Mouse (Mus musculus) limb, embryonic 10.5 days (tissue): ENCODE results near the gene Cacna1e. TPM values are rescaled to one million over a fixed set of nuclear protein-coding genes. Genes with fewer than 3 reads are reported as not detected.

Experiments used
- DNase-seq: peaks from one replicate; pipeline ENCODE4 v3.0.0-alpha.2; 2017; ENCODE audit warnings: low spot score
- H3K27ac ChIP-seq: fragments of 300-500 bp; sonication (generic); 2 replicates; pipeline ENCODE4 v1.5.1; 2016; ENCODE audit warnings: mild to moderate bottlenecking
- H3K27me3 ChIP-seq: fragments of 300-500 bp; sonication (generic); 2 replicates; pipeline ENCODE4 v1.6.1; 2016; ENCODE audit warnings: low read depth, mild to moderate bottlenecking; ENCODE audit not compliant: poor library complexity, severe bottlenecking
- H3K36me3 ChIP-seq: fragments of 300-500 bp; sonication (generic); 2 replicates; pipeline ENCODE4 v1.6.1; 2016; ENCODE audit warnings: mild to moderate bottlenecking, moderate library complexity
- H3K4me1 ChIP-seq: fragments of 300-500 bp; sonication (generic); 2 replicates; pipeline ENCODE4 v1.6.1; 2016
- H3K4me3 ChIP-seq: fragments of 300-500 bp; sonication (generic); 2 replicates; pipeline ENCODE4 v1.5.1; 2016; ENCODE audit warnings: mild to moderate bottlenecking, moderate library complexity
- H3K9me3 ChIP-seq: fragments of 300-500 bp; sonication (generic); replicated peaks from 2 replicates; pipeline ENCODE4 v1.6.1; 2016; ENCODE audit warnings: mild to moderate bottlenecking
- WGBS: fragments of 180-500 bp; shearing (Covaris S2); methylation state at CpG from one replicate; pipeline ENCODE4 v1.1.7; 2016; 5-methylcytosine and 5-hydroxymethylcytosine counted together
- polyA plus RNA-seq: library from polyadenylated mRNA; unstranded; fragments of >200 nt; fragmentation: Nextera tagmentation; extraction: Ambion mirVana; gene quantifications from 2 replicates; pipeline ENCODE4 v1.2.1, GENCODE M21; 2016

The Cacna1e gene
- polyA plus RNA-seq, 1 experiment from 2014 or later: 0.06 TPM

DNA sequence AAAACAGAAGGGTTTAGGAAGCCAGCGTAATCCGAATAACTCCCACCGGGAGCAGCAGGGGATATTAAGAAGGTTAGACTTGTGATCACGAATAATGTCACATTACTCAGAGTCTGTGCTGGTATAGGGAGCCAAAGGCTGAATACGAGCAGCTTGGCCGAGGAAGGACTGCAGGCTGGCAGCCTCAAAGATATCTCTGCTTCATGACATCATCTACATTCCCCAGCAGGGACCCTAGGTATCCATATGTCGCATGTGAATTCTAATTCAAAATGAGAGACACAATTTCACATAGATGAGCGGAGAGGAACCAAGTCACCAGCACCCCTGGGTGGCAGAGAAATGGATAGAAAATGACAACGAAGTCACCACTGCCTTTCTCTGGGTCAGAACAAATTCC, 22.9 kb downstream of the Cacna1e start:
- WGBS: 89% methylated on average over 9 of the region's 9 CpGs
- Histone ChIP-seq H3K4me3 (no peak overlapping the region), H3K36me3 (no peaks in the 10 kb centered on the region), H3K27ac (no peak overlapping the region), H3K4me1 (no peaks in the 10 kb centered on the region), H3K27me3 (no peaks in the 10 kb centered on the region), H3K9me3 (no peaks in the 10 kb centered on the region)
- DNase-seq: no peak

DNA sequence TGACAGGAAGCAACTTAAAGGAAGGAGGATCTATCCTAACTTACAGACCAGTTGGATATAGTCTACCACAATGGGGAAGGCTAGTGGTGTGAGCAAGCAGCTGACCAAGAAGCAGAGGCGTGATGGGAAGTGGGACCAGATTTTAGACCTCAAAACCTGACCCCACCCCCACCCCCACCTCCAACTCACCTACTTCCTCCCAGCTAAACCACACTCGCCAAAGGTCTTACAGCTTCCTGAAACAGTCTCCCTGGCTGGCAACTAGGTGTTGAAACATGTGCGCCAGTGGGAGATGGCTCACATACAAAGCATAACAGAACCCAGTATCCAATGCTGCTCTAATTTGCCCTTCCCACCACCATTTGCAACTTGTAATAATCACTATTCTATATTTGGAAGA, 29.7 kb downstream of the Cacna1e start:
- Histone ChIP-seq H3K4me1 (peaks cover 3% of the 10 kb centered on the region; the same call in 1 of the 2 replicates), H3K9me3 (no peaks in the 10 kb centered on the region), H3K27ac (no peak overlapping the region), H3K27me3 (no peaks in the 10 kb centered on the region), H3K4me3 (no peak overlapping the region), H3K36me3 (no peaks in the 10 kb centered on the region)
- no peak for DNase-seq
- WGBS: 88% methylated on average over 3 of the region's 3 CpGs

DNA sequence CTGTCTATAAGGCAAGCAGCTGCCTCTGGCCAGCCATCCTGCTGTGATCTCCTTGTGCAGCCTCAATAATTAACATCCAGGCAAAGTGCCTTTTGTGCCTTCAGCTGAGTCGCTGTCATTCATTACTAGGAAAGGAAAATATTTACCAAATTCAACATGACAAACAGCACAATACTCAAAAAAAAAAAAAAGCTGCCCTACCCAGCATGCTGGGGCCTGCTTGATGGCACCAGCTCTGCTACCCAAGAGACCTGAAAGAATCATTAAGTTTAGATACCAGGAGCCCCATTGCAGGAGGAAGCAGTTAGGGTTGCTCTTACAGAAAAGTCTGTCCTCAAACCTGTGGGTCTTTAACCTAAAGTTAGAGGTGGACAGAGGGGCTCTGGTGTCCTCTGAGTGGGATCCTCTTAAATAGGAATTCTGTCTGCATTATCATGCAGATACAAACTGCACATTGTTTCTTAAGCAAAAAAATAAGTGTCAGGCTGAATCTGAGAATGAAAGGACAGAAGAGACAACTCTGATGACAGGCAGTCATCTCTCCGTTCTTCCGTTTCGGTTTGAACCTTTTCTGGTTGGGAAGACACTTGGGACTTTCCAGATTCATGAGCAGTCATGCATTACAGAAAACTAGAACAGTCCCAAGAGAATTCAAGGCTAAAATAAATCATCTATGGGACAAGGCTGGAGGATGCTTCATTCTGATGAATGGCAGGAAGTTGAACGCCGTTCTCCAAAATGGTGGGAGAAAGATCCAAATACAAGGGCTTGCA, 33.6 kb downstream of the Cacna1e start:
- Histone ChIP-seq H3K4me3 (no peak overlapping the region), H3K9me3 (no peaks in the 10 kb centered on the region), H3K27ac (no peak overlapping the region), H3K36me3 (no peaks in the 10 kb centered on the region), H3K4me1 (peaks cover 12% of the 10 kb centered on the region; the same call in 1 of the 2 replicates), H3K27me3 (no peaks in the 10 kb centered on the region)
- DNase-seq: no peak
- WGBS: 89% methylated on average over 6 of the region's 6 CpGs

DNA sequence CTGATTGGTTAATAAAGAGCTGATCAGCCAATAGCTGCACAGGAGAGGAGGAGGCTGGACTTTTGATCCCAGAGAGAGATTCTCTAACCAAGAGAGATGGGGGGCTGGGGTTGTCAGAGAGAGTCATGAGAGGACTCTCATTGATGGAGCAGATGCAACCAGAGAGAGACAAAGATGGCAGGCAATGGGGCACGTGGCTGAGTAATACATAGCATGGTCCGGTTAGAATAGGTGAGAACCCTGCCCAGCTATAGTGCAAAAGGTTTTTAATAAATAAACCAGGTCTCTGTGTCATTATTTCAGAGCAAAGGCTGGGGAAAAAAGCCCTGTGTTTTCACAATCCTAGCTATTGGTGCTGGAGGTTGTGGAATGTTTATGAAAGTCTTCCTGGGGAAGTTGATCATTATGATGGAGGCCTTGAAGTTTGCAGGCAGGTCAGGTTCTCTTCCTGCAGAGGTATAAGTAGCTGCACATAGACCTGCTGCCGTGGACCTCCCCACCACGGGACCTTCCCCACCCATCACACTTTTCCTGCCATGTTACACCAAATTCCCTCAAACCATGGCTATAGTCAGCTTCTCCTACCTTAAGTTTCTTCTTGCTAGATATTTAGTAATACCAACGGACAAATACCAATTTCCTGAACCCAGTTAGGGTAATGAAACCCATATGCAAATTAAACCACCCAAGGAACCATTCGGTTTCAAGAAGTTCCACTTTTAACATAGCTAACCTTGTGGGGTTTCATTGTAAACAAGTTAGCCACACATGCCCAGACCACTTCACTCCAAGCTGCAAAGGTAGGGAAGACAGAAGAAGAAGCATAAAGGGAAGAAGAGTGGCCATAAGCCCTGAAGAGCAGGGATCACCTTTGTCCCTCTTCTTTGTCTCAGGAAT, 35.4 kb downstream of the Cacna1e start:
- WGBS: 79% methylated on average over 6 of the region's 6 CpGs
- DNase-seq: no peak
- Histone ChIP-seq H3K27me3 (no peaks in the 10 kb centered on the region), H3K36me3 (no peaks in the 10 kb centered on the region), H3K4me3 (no peak overlapping the region), H3K27ac (no peak overlapping the region), H3K9me3 (no peaks in the 10 kb centered on the region), H3K4me1 (peaks cover 12% of the 10 kb centered on the region; the same call in 1 of the 2 replicates)

DNA sequence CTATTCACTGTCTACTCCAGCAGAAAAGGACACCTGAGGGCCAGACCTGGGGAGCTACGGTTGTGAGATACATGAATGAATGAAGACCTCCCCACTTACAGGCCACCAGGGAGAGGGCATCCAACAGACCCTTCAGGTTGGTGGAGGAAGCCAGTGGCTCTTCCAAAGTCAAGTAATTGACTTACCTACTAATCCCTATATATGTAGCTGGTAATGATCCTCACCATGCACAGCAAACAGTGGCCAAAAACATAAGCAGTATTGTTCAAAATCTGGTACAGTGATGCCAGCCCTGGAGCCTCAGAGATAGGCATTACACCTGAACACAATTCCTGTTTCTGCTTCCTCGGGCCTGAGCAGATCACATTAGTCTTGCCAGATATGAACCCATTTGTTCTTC, 37.4 kb downstream of the Cacna1e start:
- Histone ChIP-seq H3K36me3 (no peaks in the 10 kb centered on the region), H3K4me3 (no peak overlapping the region), H3K9me3 (no peaks in the 10 kb centered on the region), H3K27me3 (no peaks in the 10 kb centered on the region), H3K4me1 (peaks cover 12% of the 10 kb centered on the region; the same call in 1 of the 2 replicates), H3K27ac (no peak overlapping the region)
- 87% methylated on average over 2 of the region's 2 CpGs for WGBS
- no peak for DNase-seq

DNA sequence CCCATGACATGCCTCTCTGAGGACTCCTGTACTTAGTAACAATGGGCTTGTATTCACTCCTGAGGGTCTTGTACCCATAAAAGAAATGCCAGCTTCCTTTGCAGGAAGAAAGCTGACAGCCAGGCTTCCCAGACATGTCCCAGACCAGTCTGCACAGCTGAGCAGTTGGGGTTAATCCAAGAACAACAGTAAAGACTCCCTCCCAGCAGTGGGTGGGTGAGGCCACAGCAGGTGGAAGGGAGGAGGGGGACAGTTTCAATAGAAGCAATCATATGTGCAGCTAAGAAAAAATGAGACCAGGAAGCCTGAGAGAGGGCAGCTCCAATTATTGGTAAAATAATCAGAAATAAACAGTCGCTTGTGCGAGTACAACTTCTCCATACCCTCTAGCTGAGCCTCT, 40.9 kb downstream of the Cacna1e start:
- no peaks in the 10 kb centered on the region for H3K27me3 ChIP-seq
- no peaks in the 10 kb centered on the region; the same call in 1 of the 2 replicates for H3K4me1 ChIP-seq
- DNase-seq: no peak
- no peaks in the 10 kb centered on the region for H3K9me3 ChIP-seq
- H3K27ac ChIP-seq: no peak overlapping the region
- no peak overlapping the region for H3K4me3 ChIP-seq
- H3K36me3 ChIP-seq: no peaks in the 10 kb centered on the region
- WGBS: 96% methylated on average over 2 of the region's 2 CpGs

DNA sequence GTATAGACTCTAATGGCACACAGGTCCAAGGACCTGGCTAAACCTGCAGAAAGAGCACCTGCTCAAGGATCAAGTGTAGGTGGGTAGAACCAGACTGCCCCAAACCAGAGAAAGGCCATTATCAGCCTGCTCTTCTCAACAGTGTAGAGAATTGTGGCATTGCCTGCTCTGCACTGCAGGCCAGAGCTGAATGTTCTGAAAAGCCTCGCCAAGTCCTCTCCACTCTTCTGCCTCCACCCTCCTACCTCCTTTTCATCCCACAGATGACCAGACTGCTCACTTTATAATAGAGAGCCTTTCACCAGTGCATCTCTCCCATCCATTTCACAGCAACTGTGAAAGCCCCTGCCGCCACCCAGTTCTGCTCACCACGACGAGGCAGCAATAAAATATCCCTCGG, 42.0 kb downstream of the Cacna1e start:
- Histone ChIP-seq H3K27me3 (no peaks in the 10 kb centered on the region), H3K9me3 (no peaks in the 10 kb centered on the region), H3K4me1 (no peaks in the 10 kb centered on the region; the same call in 1 of the 2 replicates), H3K36me3 (no peaks in the 10 kb centered on the region), H3K27ac (no peak overlapping the region), H3K4me3 (no peak overlapping the region)
- no peak for DNase-seq
- 72% methylated on average over 5 of the region's 5 CpGs for WGBS

DNA sequence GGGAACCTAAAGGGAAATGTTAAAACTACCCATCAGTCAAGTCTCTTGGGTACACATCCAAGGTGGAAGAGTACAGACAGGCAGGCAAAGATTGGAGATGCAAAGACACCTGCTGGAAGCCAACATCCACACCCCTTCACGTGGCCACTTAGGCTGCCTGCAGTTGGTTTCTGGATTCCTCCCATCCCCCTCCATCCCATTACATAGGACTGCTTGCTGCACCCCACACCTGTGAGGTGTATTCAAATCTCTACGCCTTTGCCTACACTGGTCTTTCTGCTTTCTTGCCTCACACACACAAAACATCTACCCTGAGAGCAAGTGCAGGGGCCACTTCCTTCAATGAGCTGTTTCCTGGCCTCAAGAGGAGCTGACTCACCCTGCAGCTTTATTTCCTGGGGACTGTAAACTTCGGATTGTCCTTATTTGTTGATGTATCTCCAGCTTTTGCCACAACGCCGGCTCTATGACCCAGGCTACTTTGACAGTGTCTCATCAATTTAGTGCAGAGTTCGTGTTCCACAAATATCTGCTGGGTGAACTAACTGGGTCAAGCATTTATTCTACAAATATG, 43.2 kb downstream of the Cacna1e start:
- 82% methylated on average over 6 of the region's 6 CpGs for WGBS
- Histone ChIP-seq H3K27ac (no peak overlapping the region), H3K27me3 (no peaks in the 10 kb centered on the region), H3K36me3 (no peaks in the 10 kb centered on the region), H3K4me3 (no peak overlapping the region), H3K4me1 (no peaks in the 10 kb centered on the region; the same call in 1 of the 2 replicates), H3K9me3 (no peaks in the 10 kb centered on the region)
- no peak for DNase-seq

DNA sequence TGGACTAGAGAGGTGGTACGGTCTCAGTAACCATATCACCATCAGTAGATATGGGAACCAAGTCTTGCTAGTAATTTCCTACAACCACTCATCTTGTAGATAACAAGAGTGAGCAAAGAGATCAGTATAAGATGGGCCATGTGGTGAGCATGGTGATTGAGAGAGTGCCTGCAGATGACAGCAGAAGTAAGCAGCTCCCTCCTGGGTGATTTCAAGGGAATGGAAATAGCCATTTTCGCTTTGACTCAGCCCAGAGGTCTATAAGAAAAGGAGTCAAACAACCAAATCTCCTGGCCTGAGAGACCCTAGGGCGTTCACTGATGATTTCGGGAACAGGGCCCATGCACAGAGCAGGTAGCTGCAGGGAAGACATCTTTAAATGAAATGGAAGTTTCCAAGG, 45.0 kb downstream of the Cacna1e start:
- Histone ChIP-seq H3K27ac (no peak overlapping the region), H3K36me3 (no peaks in the 10 kb centered on the region), H3K27me3 (no peaks in the 10 kb centered on the region), H3K4me3 (no peak overlapping the region), H3K4me1 (peaks cover 6% of the 10 kb centered on the region), H3K9me3 (no peaks in the 10 kb centered on the region)
- 85% methylated on average over 4 of the region's 4 CpGs for WGBS
- no peak for DNase-seq

DNA sequence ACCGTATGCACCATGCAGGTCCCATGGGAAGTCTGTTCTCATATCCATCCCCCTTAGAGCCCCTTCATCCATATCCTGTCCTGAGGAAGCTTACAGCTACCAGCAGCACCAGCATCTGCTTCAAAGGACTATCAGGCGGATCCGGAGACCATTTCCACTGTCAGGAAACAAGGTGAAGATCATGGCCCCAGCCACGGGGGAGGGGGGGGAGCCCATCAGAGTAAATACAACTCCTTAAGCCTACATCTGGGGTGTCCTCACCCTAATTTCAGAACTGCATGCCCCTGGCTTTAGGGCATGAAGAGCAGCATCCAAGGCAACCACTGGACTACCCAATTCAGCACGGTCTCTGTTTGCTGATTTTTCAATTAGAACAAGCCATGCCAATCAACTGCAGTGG, 47.8 kb downstream of the Cacna1e start:
- 90% methylated on average over 5 of the region's 5 CpGs for WGBS
- no peak overlapping the region for H3K27ac ChIP-seq
- no peak for DNase-seq

DNA sequence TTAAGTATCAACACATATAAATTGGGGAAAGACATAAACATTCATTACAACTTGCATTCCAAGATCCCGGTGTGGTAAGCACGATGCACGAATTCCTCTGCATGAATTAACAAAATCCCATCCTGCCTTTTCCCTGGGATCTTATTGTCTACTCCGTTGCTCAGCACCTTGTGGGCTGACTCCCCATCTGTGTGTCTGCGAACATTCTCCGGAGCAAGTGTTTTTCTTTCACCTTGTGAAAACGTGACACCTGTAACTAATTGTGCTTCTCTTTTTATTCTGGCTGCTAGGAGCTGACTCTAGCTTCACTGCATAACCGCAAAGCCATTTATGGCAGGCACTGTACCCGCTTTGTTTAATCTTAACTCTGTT, 52.1 kb downstream of the Cacna1e start:
- DNase-seq: no peak
- Histone ChIP-seq H3K27me3 (no peaks in the 10 kb centered on the region), H3K9me3 (no peaks in the 10 kb centered on the region), H3K4me3 (no peak overlapping the region), H3K36me3 (no peaks in the 10 kb centered on the region), H3K4me1 (peaks cover 11% of the 10 kb centered on the region), H3K27ac (no peak overlapping the region)
- 84% methylated on average over 9 of the region's 9 CpGs for WGBS

More for the DNA sequence above, 47.8 kb downstream of the Cacna1e start:
- H3K27me3 ChIP-seq: no peaks in the 10 kb centered on the region
- no peak overlapping the region for H3K4me3 ChIP-seq
- no peaks in the 10 kb centered on the region for H3K36me3 ChIP-seq
- H3K4me1 ChIP-seq: peaks cover 11% of the 10 kb centered on the region
- H3K9me3 ChIP-seq: no peaks in the 10 kb centered on the region

DNA sequence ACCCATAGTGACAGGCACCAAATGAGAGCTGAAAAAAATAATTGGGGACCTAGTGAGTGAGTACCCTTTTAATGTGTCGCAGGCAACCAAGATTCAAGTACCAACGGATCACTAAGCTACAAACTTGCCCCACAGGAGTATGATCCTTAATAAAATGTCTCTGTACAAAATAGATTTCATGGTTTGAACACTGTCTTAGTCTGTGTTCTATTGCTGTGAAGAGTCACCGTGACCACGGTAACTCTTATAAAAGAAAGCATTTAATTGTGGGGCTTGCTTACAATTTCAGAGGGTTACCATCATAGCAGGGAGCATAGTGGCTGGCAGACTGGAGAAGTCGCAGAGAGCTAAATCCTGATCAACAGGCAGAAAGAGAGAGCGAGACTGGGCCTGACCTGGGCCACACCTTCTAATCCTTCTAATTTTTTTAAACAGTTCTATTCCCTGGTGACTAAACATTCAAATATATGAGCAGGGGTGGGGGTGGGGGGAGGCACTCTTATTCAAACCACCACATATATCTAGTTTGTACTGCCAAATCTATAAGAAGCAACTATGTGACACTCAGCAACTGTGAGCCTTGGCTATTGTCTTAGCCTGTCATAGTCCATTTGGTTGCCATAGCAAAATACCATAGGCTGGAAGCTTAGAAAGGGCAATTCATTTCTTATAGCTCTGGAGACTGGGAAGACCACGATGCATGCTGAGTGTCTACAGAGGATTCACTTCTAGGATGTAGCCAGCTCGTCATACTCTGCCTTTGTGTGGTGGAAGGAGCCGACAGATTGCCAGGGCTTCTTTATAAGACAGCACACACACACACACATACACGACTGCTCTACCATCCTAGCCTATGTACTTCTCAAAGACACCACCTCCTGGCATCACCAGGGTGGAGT, 52.8 kb downstream of the Cacna1e start:
- H3K27me3 ChIP-seq: no peaks in the 10 kb centered on the region
- H3K9me3 ChIP-seq: no peaks in the 10 kb centered on the region
- no peaks in the 10 kb centered on the region for H3K36me3 ChIP-seq
- DNase-seq: no peak
- H3K4me1 ChIP-seq: peaks cover 11% of the 10 kb centered on the region
- H3K27ac ChIP-seq: no peak overlapping the region
- H3K4me3 ChIP-seq: no peak overlapping the region
- WGBS: 88% methylated on average over 10 of the region's 10 CpGs
